Mouse (Mus musculus) A20 (cell line): ENCODE data around the gene Fads6.

Source experiments
- DNase-seq: peaks from one replicate; pipeline ENCODE4 v3.0.0-alpha.2; 2011; ENCODE audit warnings: low read depth, low spot score

Fads6 gene

DNA sequence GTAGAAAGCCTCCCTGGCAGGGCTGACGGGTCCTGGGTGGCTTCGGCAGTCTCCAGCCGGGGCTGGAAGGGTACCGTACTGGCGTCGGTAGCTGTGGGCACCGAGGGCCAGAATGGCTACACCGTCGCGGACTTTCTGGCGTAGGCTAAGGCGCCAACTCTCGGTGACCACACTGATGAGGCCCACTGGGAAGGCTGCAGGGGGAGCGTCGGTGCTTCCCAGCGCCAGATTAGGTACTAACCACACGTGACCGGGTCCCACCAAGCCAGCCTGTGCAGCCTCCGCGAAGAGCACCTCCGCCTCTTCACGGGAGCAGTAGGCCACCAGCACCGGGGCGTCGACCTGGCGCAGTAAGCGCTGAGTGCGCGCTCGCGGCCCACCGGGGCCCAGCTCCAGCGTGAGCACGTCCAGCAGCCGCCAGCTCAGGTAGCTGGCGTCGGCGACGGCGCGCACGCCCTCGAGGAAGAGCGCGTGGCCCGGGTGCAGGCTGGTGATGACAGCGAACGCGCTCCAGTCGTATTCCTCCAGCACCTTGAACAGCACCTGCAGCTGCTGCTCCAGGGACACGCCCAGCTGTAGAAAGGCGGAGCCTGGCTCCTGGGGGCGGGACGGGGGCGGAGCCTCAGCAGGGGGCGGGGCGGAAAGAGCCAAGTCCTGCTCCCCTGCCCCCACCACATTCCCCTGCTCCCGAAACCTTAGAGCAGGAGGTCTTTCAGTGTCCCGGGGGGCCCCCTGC lies 39.5 kb downstream of the Fads6 start:
- no peak for DNase-seq

DNA sequence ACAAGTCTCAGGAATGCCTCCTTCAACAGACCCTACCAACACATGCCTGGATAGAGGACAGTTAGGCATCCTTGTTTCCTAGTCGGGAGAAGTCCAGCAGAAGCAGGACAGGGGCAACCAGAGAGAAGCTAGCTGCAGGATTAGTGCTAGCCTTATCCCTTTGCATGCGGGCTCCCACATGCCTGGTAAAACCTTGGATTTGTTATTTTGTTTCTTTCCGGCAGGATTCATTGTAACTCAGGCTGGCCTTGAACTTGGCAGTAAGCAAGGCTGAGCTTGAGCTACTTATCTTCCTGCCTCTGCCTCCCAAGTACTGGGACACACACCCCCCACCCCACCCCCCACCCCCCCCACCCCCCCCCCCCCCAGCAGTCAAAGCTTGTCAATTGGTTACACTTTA lies 46.2 kb downstream of the Fads6 start:
- DNase-seq = no peak

DNA sequence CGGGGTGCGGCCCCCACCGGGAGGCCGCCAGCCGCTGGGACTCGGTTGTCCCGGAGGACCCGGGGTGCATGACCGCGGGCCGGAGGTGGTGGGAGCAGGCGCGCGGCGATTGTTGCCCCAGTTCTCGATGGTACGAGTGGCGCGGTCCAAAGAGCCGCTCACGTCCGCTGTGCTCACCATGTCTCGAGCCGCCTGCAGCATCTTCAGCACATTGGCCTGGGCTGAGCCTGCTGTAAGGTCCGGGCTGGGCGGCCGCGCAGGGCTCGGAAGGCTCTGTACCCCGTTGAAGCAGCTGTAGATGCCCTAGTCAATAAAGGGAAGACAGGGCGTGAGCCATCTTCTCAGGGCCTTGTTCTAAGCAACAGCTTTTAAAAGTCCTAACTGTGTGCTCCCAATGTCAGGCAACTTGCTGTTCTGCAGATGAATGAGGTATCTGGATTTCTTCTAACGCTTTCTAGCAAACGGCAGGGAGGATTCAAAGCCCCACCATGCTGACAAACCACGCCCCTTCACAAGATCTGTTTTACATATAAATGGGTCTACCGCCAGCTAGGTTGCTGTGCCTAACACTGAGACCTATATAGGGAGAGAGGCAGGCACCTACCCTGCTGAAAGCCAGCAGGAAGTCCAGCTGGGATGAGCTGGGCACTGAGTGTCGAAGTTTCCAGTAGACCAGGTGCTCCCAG lies 46.9 kb downstream of the Fads6 start:
- no peak for DNase-seq

DNA sequence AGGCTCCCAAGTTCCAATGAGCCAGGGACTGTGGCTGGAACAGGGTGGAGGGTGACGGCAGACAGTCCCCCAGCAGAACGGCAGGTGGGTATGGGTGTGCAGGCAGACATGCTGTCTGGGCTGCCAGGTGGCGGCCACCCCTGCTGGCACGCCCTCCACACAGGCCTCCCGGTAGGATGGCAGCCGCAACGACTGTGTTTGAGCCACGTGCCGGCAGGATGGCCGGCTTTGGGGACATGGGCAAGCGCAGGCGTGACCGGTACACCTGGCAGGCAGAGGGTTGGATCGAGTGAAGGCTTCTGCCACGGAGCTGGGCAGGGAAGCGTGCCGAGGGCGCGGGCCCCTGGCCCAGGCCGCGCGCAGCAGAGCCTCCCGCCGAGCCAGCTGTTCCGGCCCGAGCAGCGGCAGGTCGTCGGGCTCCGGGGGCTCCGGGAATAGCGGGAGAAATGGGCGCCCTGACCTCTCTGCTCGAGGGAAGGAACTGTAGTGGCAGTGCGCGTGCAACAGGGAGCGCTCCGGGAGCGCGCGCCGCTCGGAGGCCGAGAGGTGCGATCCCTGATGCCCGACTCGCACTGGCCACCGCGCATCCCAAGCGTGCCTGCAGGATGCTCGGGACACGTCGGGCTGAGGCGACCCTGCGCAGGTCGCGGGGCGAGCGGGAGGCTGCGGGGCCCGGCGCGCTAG lies 47.6 kb downstream of the Fads6 start:
- DNase-seq = no peak

DNA sequence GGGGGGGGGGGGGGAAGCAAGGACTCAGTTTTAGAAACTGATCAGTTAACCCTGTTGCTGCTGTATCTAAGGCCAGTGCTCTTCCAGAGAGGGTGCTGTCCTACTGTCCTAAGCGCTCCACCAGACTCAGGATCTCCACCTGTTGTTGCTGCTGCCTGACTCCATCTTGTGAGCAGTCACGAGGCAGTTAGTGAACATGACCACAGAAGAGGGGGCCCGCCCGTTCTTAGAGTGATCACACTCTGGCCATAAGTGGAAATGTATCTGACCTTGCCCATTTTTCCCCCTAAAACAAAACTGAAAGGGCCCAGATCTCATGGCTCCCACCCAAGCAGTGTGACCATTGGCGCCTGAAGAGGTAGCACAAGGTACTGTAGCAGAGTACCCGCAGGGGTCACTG lies 49.5 kb downstream of the Fads6 start:
- peak; percentile 12 for DNase-seq

DNA sequence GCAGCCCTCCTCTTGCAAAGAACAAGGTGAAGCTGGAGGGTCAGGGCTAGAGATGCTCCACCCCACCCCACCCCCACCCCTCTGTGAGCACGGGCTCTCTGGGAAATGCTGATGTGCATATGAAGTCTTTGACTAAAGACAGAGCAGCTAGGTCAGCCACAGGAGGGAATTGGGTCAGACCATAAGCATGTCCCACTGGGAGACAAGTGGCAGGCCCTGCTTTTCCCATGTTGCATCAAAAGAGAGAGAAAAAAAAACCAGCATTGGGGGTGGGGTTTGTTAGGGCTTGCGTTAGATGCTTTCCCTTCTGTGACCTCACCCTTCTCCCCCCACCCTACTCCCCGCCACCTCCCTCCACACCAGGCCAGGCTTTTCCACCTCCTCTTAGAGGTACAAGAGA lies 50.2 kb downstream of the Fads6 start:
- no peak for DNase-seq

DNA sequence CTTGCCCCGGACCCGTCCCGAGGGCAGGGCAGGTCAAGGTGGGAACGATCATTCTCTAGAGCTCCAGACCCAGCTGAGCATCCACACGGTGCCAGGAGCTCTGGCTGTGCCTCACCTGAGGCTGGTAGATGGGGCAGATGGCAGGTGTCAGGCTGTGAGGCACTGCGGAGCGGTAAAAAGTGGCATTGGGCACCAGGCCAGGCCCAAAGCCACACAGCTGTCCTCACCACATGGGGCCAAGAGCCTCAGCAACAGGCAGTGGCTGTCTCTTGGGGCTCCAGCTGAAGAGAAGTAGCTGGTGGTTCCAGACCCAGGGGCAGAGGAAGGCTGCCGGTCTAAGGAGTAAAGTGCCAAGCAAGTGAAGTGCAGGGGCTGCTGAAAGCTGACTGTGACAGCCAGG lies 51.1 kb downstream of the Fads6 start:
- DNase-seq = no peak

DNA sequence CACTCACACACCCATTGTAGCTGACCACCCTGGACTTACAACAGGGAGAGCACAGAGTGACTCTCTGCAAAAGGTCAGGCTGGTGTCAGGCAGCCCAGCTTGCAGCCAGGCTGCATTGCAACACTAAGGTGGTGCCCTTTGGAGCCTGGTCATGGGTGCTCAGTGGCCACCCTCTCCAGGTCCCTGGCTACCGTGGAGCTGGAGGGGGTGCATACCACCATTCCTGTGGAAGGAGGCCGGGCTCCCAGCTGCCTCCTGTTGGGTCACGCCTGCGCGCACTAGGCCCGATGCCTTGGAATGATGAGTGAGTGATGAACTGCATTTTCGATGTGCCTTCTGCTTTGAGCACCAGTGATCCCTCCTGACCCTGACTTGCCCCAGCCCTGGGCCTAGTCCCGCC lies 52.6 kb downstream of the Fads6 start:
- DNase-seq = no peak

DNA sequence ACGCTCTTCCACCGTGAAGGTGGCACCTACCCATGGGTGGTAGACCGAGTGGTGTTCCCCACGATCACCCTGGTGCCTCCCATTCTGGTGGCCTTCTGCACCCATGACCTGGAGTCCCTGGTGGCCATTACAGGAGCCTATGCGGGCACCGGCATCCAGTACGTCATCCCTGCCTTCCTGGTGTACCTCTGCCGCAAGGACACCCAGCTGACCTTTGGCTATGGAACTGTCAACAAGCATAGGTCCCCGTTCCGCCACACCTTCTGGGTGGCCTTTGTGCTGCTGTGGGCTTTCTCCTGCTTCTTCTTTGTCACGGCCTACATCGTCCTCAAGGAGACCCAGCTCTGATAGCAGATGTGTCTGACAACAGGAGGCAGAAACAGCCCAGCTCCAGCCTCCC lies 53.7 kb downstream of the Fads6 start:
- no peak for DNase-seq

DNA sequence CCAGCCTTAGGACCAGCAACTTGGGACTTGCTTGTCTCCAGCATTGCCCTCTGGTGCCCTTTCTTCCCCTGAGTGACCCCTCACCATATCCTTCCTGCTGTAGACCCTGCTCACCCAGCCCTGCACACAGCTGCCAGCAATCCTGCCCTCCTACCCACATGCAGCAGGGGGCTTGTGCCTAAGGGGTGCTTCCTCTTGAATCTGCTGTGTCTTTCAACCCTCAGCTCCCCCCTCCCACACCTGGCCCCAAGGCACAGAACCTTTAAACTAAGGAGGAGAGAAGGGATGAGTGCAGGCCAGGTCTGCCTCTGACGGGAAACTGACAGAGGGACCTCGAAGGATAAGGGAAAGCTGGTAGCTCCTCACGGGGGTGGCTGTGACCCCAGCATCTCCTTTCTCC lies 54.7 kb downstream of the Fads6 start:
- DNase-seq = no peak

DNA sequence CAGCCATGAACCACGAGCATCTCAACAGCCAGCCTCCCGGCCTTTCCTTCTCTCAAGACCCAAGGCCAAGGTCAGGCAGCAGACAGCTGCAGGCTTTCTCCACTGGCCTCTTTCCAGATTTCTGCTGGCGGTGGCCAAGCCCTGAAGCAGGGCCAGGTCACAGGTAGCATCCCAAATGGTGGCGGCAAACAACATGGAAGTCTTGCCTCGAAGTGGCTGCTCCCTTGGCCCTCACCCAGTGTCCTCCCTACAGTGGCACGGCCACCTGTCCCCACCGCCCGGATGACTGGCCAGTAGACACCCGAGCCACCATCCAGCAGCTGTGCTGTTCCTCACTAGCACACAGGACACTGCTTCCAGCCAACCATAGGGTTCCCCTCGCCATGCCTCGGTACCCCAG lies 56.1 kb downstream of the Fads6 start:
- DNase-seq = no peak

DNA sequence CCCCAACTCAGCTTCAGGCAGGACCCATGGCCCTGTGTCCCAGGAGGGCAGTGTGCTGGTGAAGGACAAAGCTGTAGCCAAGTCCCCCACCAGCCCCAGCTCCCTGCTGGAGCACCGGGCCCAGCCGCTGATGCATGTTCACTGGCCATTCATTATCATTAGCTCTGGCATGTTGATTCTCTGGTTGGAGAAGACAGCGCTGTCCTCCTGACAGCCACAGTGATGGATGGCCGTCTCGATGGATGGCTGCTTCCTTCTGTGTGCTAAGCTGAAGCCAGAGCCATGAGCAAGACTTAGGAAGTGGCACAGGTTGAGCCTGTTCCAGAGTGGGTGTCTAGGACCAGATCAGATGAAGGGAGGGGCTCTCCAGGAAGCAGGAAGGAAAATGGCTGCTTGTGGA lies 60.9 kb downstream of the Fads6 start:
- no peak for DNase-seq

DNA sequence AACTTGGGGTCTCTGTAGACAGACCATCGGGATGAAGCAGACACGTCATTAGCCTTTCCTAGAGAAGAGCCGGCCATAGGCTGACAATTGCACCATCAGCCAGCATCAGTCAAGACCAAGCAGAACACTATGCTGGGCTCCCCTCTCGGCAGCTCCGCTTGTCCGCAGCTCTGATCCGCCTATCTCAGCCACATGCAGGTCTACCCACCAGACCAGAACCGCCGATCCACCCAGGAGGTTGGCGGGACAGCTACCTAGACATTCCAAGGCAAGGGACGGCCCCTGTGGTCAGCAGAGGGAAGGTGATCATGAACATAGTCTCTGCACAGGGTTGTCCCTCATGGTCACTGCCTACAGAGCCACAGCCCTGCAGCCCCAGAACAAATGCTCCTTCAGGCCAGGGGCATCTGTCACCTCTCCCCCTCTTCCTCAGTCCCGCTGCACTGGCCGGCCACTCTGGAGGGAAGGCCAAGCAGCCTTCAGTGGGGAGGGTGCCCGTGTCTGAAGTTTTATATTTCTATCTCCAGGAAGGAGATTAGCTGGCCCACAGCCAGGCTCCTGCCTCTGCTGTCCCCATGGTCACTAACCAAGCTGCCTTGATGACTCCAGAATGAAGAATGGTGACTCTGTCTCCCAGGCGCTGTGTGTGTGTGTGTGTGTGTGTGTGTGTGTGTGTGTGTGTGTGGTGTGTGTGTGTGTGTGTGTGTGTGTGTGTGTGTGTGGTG lies 63.0 kb downstream of the Fads6 start:
- no peak for DNase-seq

DNA sequence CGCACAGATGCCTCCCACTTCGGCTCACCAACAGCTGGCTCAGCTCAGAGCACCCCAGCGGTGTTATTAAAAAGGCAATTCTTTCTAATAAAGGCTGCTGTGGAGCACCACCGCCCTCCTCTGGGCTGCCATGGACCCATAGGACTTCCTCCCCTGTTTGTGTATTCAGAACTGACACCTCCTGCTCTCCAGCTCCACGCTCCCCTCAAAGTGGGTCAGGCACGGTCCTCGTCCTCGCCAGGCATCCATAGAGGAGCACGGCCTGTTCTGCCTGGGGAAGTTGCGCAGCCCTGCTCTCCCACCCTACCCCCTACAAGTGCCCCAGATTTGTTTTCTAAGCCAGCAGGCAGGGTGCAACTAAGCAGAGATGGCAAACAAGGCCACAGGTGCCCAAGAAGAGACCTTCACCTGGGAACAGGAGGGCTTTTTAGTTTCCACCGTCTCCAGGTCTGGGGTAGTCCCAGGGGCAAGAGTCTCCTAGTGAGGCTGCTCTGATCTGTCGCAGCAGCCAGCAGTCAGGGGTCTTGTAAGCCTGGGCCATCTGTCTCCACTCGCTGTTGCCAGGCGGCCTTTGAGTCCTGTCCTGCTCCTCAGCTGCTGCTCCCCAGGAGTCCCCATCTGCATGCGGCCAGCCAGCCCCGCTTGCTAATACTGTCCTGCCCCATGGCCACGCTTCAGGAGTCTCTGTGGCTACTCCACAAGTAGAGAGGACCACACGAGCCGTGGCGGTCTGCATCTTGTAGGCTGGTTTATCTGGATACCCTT lies 63.8 kb downstream of the Fads6 start:
- DNase-seq = no peak

DNA sequence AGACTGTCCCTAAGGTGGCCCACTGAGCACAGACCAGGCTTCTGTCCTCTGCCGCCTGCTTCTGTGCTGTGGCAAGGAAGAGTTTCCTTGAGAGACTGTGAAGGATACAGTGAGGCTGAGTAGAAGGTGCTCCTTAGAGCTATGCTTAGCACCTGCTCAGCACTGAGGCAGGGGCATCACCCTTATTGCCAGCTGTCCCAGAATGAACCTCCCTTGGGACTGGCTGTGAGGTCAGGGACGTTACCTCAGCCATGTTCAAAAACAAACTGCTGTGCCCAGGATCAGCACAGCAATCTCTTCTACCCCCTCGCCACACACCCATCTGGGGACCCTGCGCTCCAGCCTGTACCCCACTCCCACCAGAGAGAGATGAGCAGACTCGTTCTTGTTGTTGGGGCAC lies 64.6 kb downstream of the Fads6 start:
- peak; percentile 9 for DNase-seq

DNA sequence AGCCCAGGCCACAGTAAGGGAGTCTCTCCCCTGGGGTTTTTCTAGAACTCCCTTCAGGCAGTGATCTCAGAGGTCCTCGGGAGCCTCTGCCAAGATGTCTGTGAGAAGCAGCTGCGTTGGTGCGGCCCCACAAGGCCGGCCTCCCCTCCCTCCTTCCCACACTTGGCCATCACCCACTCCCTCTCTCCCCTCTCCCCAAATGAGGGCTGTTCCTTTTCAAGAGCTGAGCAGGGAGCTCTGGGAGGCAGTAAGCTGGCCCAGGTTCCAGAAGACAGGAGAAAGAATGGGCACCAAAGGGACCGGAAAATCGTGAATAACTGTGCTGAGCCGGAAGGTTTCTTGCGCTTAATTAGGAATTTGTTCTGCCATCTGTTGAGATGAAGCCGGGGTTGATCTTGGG lies 65.5 kb downstream of the Fads6 start:
- no peak for DNase-seq

DNA sequence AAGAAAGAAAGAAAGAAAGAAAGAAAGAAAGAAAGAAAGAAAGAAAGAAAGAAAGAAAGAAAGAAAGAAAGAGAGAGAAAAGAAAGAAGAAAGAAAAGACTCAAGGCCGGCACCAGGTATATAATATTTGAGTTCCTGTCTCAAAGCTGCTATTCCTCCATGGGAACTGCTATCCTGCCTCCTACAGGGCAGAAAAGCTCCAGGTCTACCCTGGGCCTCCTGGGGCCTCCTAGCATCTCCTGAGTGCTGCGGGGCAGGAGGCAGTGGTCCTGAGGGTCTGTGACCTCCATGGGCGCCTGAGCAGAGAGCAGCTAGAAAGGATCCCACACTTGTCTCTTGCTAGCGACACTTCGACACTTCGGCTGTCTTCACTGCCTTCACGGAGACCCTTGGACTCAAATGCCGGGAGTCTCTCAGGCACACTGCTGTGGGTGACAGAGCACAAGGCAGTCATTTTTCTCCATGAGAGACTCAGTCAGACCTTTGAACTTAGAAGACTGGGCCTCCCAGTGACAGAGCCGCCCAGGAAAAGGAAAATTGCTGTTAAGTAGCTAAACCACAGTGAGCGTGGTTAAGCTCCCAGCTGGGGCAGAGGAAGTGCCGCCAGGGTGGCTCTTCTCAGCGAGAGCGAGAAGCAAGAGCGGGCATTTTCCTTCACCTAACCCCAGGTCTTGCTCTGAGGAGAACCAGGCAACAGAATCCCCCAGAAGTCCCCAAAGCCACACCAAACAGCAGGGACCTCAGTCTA lies 66.1 kb downstream of the Fads6 start:
- no peak for DNase-seq
